Mouse (Mus musculus) left cerebral cortex, adult 2 months (tissue): ENCODE measurements around the gene Slc25a30. TPM values are rescaled to one million over a fixed set of nuclear protein-coding genes. Genes with fewer than 3 reads are reported as not detected.
"Not testable (repeated sequence)": the region's sequence is repeated elsewhere in the genome, so short reads cannot be mapped to it uniquely, and the experiment has no call there.

ENCODE experiments used
- DNase-seq, 2 experiments: peaks; one replicate each; pipeline ENCODE4 v3.0.0; 2021 to 2022; ENCODE audit warnings: low spot score in 2 of 2, mixed read lengths in 1 of 2; ENCODE audit errors: extremely low spot score in 1 of 2
- H3K27ac ChIP-seq: fragments of 200-600 bp; 2 replicates; pipeline ENCODE4 v1.8.1; 2022
- H3K4me3 ChIP-seq: fragments of 200-600 bp; 2 replicates; pipeline ENCODE4 v1.8.1; 2022
- CTCF ChIP-seq: fragments of 200-600 bp; IDR thresholded peaks from 2 replicates; pipeline ENCODE4 v1.8.1; 2022; ENCODE audit warnings: antibody characterized with exemption, mild to moderate bottlenecking, moderate library complexity
- intact Hi-C: fragments of 180-260 bp; cut with DNase I; formaldehyde crosslinking; loops from one replicate; pipeline ENCODE4 v1.15.1; 2025
- long read RNA-seq, 2 experiments: library from polyadenylated mRNA; stranded (forward); transcript quantifications; one replicate each; pipeline ENCODE4 v2.0.0; 2021; ENCODE audit warnings: borderline mapping rate in 2 of 2
- total RNA-seq, 2 experiments: library from RNA; stranded (reverse); gene quantifications; 2 replicates each; pipeline ENCODE4 v1.2.3; 2021

Gene Slc25a30
- total RNA-seq: 10 to 100 TPM; 10.6 to 12.2 TPM
- long read RNA-seq, experiment 1, partial matches to known transcripts: 0 of 4 reads
- long read RNA-seq, experiment 1, other reads (novel, unspliced or antisense): 0 of 4 reads
- long read RNA-seq, experiment 2, partial matches to known transcripts: 1 of 4 reads
- long read RNA-seq, experiment 2, other reads (novel, unspliced or antisense): 1 of 4 reads

DNA sequence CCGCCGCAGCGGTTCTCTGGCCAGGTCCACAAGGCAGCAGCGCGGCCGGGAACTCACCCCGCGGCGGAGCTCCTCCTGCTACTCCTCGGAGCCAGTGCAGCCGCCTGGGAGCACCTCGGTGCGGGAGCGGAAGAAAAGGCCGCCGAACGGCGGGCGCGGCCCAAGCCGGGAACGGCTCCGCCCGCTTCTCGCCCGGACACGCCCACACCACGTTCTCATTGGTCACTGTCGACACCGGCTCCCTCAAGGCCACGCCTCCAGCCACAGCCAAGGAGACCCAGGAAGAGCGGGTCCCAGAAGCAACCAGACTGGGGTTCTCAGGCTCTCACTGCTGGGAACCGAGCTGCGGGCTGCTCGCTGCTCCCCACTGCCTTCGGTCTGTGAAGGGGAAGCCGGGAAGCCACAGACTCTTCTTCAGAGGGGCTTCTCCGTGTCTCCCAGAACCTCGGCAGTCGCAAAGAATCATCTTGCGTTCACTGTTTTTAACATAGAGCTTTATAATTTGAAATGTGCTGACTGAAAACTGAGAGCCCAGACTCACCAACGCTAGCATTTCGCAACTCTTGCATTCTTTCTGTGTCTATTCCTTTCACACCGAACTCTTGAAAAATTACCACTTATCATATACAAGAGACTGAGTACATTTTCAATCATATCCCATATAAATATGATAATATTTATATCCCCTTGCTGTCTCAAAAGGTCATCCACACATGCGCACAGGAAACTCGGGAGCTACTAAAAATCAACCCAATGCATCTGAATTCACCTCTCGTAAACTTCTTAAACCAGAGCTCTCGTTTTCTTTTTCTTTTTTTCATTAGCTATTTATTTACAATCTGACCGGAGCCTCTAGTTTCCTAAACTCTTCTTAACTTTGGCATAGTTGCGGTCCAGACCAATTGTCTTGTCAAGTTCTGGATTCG lies at the start of gene Slc25a30:
Slc25a30 (minus strand) TSS at position 170 of the 926 bp plus-strand sequence.
- DNase-seq: peak; percentile 96 to 97
- H3K27ac ChIP-seq: peak within 1 kb of the TSS; percentile 89
- peak within 1 kb of the TSS; percentile 86 for H3K4me3 ChIP-seq
- intact Hi-C loops: loop anchor here (1.0 to 2.0 kb wide), 2 partner anchors 42 to 58 kb away; partner anchors contain the start of gene Tpt1
- no peak for TF ChIP-seq CTCF

- TF ChIP-seq CTCF: no peak
- DNase-seq: no peak
- Histone ChIP-seq H3K27ac (no peak overlapping the region), H3K4me3 (no peak overlapping the region)
- intact Hi-C loops: no loop called here
These were observed 49.7 kb upstream of the Slc25a30 start for GRCm38 (mm10) chr14:75836579-75836978.

DNA sequence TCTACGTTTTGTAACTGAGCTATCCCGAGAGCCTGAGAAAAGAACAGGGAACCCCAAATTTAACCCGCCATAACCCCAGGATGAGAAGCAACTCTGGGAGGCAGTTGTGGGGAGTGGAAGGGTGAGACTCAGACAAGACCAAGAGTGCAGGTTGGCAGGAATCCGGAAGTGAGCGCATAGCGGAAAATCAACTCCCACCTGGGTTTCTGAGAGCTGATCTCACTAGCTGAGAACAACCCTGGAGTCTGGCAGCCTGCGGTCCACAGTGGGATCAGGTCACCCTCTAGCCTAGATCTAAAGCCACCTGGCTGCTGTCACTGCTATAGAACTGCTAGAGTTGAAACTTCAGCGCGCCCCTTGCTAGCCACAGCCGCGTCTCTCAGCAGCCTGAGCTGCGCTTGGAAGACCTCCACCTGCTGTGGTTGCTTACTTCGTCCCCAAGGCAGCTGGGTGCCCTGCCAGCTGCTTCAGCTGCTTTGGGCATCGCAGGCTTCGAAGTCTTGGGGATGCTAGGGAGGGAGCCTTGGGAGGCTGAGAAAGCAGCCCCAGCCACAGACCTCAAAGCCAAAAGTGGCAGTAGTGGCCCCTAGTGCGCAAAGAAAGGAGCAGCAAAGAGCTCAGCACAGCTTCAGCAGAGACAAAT lies 48.0 kb upstream of the Slc25a30 start:
- peak overlapping the region; percentile 90 for H3K27ac ChIP-seq
- intact Hi-C loops: no loop called here
- peak in 1 of 2 experiments; percentile 48 for DNase-seq
- H3K4me3 ChIP-seq: peak overlapping the region; percentile 36
- TF ChIP-seq CTCF: no peak; the same call in none of the 2 replicates

DNA sequence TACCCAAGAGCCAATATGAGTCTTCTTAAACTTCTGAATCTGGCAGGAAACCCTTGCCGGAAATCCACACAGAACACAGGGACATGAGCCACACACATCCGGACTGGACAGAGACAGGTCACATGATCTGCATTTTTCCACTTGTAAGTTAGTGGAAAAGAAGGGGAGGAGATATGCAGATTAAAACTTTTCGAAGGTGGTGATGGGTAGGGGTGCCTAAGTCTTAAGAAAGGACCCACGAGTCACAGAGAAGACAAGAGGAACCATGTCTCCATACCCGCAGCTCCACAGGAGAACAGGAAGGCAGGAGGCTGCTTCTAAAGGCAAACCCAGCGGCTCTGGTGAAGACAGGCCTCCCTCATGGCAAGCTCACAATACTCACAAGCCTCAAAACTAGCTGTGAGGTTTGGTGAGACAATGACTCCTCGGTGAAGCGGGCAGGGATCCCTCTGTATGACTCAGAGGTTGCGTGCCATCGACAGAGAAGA lies 47.5 kb upstream of the Slc25a30 start:
- intact Hi-C loops: no loop called here
- peak overlapping the region; percentile 90 for H3K27ac ChIP-seq
- peak in 1 of 2 experiments; percentile 45 for DNase-seq
- H3K4me3 ChIP-seq: peak overlapping the region; percentile 36
- no peak for TF ChIP-seq CTCF

DNA sequence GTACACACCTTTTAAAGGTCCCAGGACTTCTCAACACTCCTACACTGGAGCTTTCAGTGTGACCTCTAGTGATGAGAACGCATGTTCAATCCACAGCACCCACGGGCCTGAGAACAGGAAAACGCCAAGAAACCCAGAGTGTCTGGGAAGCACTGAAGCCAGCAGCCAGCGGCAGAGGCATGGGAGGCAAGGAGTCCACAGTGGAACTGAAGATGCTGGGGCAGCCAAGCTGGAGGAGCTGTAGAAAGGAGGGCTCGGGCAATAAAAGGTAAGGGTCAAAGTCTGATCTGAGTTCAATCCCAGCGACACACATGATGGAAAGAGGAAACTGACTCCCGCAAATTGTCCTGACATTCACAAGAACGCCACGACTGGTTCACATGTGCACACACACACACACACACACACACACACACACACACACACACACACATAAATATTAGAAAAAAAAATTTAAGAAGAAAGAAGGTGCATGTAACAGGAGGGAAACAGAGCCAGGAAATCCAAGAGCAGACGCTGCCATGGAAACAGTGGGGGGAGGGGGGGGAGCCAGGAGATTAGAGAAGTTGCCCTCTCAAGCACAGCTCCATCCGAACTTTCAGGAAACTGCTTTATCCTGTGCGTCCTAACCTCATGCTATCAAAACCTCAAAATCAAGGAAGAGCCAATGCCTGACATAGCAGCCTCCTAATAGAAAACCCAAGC lies 46.9 kb upstream of the Slc25a30 start:
- TF ChIP-seq CTCF: no peak
- Histone ChIP-seq H3K27ac (peak overlapping the region; percentile 90), H3K4me3 (peak overlapping the region; percentile 36)
- intact Hi-C loops: no loop called here
- no peak for DNase-seq

GRCm38 (mm10) chr14:75832982-75833381 lies 46.1 kb upstream of the Slc25a30 start:
- intact Hi-C loops: no loop called here
- Histone ChIP-seq H3K27ac (no peak overlapping the region), H3K4me3 (no peak overlapping the region)
- DNase-seq: no peak
- no peak for TF ChIP-seq CTCF

GRCm38 (mm10) chr14:75832031-75832430 lies 45.2 kb upstream of the Slc25a30 start:
- no peak overlapping the region for H3K4me3 ChIP-seq
- DNase-seq: no peak
- no peak for TF ChIP-seq CTCF
- intact Hi-C loops: no loop called here
- no peak overlapping the region for H3K27ac ChIP-seq

GRCm38 (mm10) chr14:75829817-75830216 lies 43.0 kb upstream of the Slc25a30 start:
- not testable (repeated sequence) for DNase-seq, H3K4me3 ChIP-seq, H3K27ac ChIP-seq
- intact Hi-C loops: loop anchor here (1.0 to 5.0 kb wide), 2 partner anchors 43 to 548 kb away; partner anchors contain the start of genes Slc25a30 and Zc3h13

DNA sequence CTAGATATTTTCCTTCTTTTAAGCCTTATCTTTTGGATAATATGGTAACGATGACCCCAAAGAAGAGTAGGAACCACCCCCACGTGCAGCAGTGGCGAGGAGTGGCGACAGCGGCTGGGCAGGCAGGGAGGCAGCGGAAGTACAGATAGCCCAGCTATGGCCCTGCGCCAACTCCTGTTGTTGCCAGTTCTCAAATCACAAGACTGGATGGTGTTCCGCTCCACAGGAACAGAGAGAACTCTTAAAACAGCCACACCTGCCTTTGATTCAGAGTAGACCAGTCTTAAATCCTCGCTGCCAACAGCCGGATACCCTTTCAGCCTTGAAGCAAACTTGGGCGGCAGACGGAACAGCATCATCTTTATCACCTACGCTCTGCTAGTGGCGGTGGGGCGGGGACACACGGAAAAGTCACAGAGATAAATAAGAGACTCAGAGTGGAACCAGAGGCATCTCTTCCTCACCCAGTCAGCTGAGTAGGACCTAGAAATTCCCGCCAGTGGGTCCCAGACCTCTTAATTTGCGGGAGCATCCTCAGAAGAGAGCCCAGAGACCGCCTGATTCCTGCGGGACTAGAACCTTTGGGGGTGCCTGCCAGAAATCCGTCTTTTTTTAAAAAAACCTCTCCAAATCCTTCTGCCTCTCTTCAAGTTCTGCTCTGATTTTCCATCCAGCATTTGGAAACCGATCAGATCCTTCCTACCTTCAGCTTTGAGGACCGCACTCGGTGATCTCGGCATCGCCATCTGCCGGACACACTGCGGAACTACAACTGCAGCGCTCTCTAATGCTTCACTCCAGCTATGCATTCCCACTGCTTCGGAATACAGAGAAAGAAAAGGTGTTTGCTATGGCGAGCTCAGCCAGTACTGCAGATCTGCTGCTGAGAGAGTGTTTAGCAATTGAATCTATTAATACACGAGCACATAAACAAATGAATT lies 42.3 kb upstream of the Slc25a30 start:
- Histone ChIP-seq H3K4me3 (peak overlapping the region; percentile 36), H3K27ac (no peak overlapping the region)
- peak; percentile 86 to 92 for DNase-seq
- peak; percentile 99 for TF ChIP-seq CTCF
- intact Hi-C loops: loop anchor here (1.0 to 5.0 kb wide), 2 partner anchors 42 to 547 kb away; partner anchors contain the start of genes Slc25a30 and Zc3h13

- H3K27ac ChIP-seq: no peak overlapping the region
- no peak overlapping the region for H3K4me3 ChIP-seq
- TF ChIP-seq CTCF: no peak; the same call in none of the 2 replicates
- intact Hi-C loops: loop anchor here (5.0 kb wide), 1 partner anchor 546 kb away; the partner anchor contains the start of gene Zc3h13
- no peak for DNase-seq
These were observed 41.4 kb upstream of the Slc25a30 start for GRCm38 (mm10) chr14:75828221-75828620.
